Mouse (Mus musculus) MEL (cell line): ENCODE data around the gene Nyap1. TPM values are rescaled to one million over a fixed set of nuclear protein-coding genes. Genes with fewer than 3 reads are reported as not detected.
A peak's percentile ranks its signal among the peaks of the same experiment; 100 is the strongest.

Source experiments
- DNase-seq: peaks from one replicate; pipeline ENCODE4 v3.0.0; 2011; ENCODE audit warnings: low read depth, low spot score
- H3K27ac ChIP-seq: 2 replicates; pipeline ENCODE4 v1.5.1; 2012; ENCODE audit warnings: low read depth, mild to moderate bottlenecking, control low read depth, low read length, moderate library complexity; ENCODE audit not compliant: control insufficient read depth
- H3K27me3 ChIP-seq, 2 experiments: fragments of 150-350 bp in 1 of 2; sonication (generic) in 1 of 2; 2 replicates each; pipeline ENCODE4 v1.6.1; 2012; ENCODE audit warnings: low read length in 2 of 2, mild to moderate bottlenecking in 2 of 2, improper control_type of control experiment in 1 of 2, moderate library complexity in 1 of 2; ENCODE audit not compliant: insufficient read depth in 2 of 2, control insufficient read depth in 1 of 2
- H3K36me3 ChIP-seq, 2 experiments: 2 replicates each; pipeline ENCODE4 v1.6.1; 2012 to 2014; ENCODE audit warnings: low read length in 2 of 2, improper control_type of control experiment in 1 of 2, inconsistent platforms in 1 of 2, mild to moderate bottlenecking in 1 of 2; ENCODE audit not compliant: insufficient read depth in 2 of 2, control insufficient read depth in 1 of 2
- H3K4me1 ChIP-seq, 2 experiments: fragments of 150-350 bp in 1 of 2; sonication (generic) in 1 of 2; 2 replicates each; pipeline ENCODE4 v1.6.1; 2012; ENCODE audit warnings: low read length in 2 of 2, improper control_type of control experiment in 1 of 2, mild to moderate bottlenecking in 1 of 2; ENCODE audit not compliant: insufficient read depth in 2 of 2, control insufficient read depth in 1 of 2
- H3K4me3 ChIP-seq, 2 experiments: fragments of 150-350 bp in 1 of 2; sonication (generic) in 1 of 2; 2 replicates each; pipeline ENCODE4 v1.5.1; 2012; ENCODE audit warnings: low read depth in 2 of 2, low read length in 2 of 2, mild to moderate bottlenecking in 2 of 2, moderate library complexity in 2 of 2, control low read depth in 1 of 2, improper control_type of control experiment in 1 of 2; ENCODE audit not compliant: control insufficient read depth in 1 of 2, insufficient read depth in 1 of 2
- H3K79me2 ChIP-seq: 2 replicates; pipeline ENCODE4 v1.6.1; 2012; ENCODE audit warnings: mild to moderate bottlenecking, low read length, moderate library complexity; ENCODE audit not compliant: control insufficient read depth, poor library complexity, insufficient read depth
- H3K9ac ChIP-seq: 2 replicates; pipeline ENCODE4 v1.6.1; 2012; ENCODE audit warnings: low read depth, mild to moderate bottlenecking, control low read depth, low read length, moderate library complexity; ENCODE audit not compliant: control insufficient read depth, poor library complexity, severe bottlenecking
- H3K9me3 ChIP-seq: fragments of 150-350 bp; sonication (generic); replicated peaks from 2 replicates; pipeline ENCODE4 v1.6.1; 2012; ENCODE audit warnings: mild to moderate bottlenecking, low read length, improper control_type of control experiment, moderate library complexity; ENCODE audit not compliant: insufficient read depth
- ELF1 ChIP-seq: IDR thresholded peaks from 2 replicates; pipeline ENCODE4 v1.6.1; 2014; ENCODE audit warnings: low read depth, mild to moderate bottlenecking, inconsistent platforms, low read length, improper control_type of control experiment, moderate library complexity
- EP300 ChIP-seq, 2 experiments: IDR thresholded peaks; 2 replicates each; pipeline ENCODE4 v1.6.1; 2011; ENCODE audit warnings: improper control_type of control experiment in 2 of 2, low read length in 2 of 2, low read depth in 1 of 2, mild to moderate bottlenecking in 1 of 2
- GABPA ChIP-seq: IDR thresholded peaks from 2 replicates; pipeline ENCODE4 v1.6.1; 2012; ENCODE audit warnings: low read depth, mild to moderate bottlenecking, inconsistent platforms, low read length, improper control_type of control experiment, moderate library complexity
- JUND ChIP-seq: IDR thresholded peaks from 2 replicates; pipeline ENCODE4 v1.6.1; 2011; ENCODE audit warnings: low read depth, mild to moderate bottlenecking, improper control_type of control experiment, low read length
- KAT2A ChIP-seq: conservative IDR thresholded peaks from 2 replicates; pipeline ENCODE4 v1.6.1; 2012; ENCODE audit warnings: low read depth, low read length, improper control_type of control experiment, inconsistent platforms
- MAFK ChIP-seq: IDR thresholded peaks from 2 replicates; pipeline ENCODE4 v1.6.1; 2011; ENCODE audit warnings: low read depth, mild to moderate bottlenecking, low read length, improper control_type of control experiment, borderline replicate concordance
- MXI1 ChIP-seq: IDR thresholded peaks from 2 replicates; pipeline ENCODE4 v1.6.1; 2011; ENCODE audit warnings: mild to moderate bottlenecking, low read depth, low read length, improper control_type of control experiment
- MYB ChIP-seq: IDR thresholded peaks from 2 replicates; pipeline ENCODE4 v1.6.1; 2011; ENCODE audit warnings: mild to moderate bottlenecking, low read depth, low read length, improper control_type of control experiment
- POLR2AphosphoS5 ChIP-seq: IDR thresholded peaks from 2 replicates; pipeline ENCODE4 v1.6.1; 2012; ENCODE audit warnings: low read depth, borderline replicate concordance, mild to moderate bottlenecking, inconsistent platforms, low read length, moderate library complexity, mixed read lengths
- RAD21 ChIP-seq: IDR thresholded peaks from 2 replicates; pipeline ENCODE4 v1.6.1; 2011; ENCODE audit warnings: mild to moderate bottlenecking, low read depth, low read length, improper control_type of control experiment
- RCOR1 ChIP-seq: IDR thresholded peaks from 2 replicates; pipeline ENCODE4 v1.6.1; 2012; ENCODE audit warnings: low read depth, mild to moderate bottlenecking, inconsistent platforms, low read length, improper control_type of control experiment
- TBP ChIP-seq: IDR thresholded peaks from 2 replicates; pipeline ENCODE4 v1.8.0; 2011; ENCODE audit warnings: low read depth, low read length, improper control_type of control experiment
- UBTF ChIP-seq: IDR thresholded peaks from 2 replicates; pipeline ENCODE4 v1.6.1; 2012; ENCODE audit warnings: low read depth, mild to moderate bottlenecking, inconsistent platforms, low read length, improper control_type of control experiment, moderate library complexity, borderline replicate concordance; ENCODE audit not compliant: insufficient read depth
- ZMIZ1 ChIP-seq: IDR thresholded peaks from 2 replicates; pipeline ENCODE4 v1.6.1; 2012; ENCODE audit warnings: low read depth, mild to moderate bottlenecking, inconsistent platforms, low read length, improper control_type of control experiment, moderate library complexity
- ZNF384 ChIP-seq: IDR thresholded peaks from 2 replicates; pipeline ENCODE4 v1.6.1; 2012; ENCODE audit warnings: low read depth, mild to moderate bottlenecking, inconsistent platforms, low read length, improper control_type of control experiment
- polyA plus RNA-seq, 2 experiments: library from polyadenylated mRNA; stranded (reverse) in 1 of 2; unstranded in 1 of 2; fragments of >175 nt in 1 of 2; fragments of >200 nt in 1 of 2; gene quantifications; 2 replicates each; pipeline versions ENCODE4 v1.2.1 to v1.2.4; 2012; ENCODE audit warnings: low replicate concordance in 2 of 2, low read depth in 1 of 2; ENCODE audit not compliant: insufficient read length in 2 of 2, insufficient read depth in 1 of 2, missing spikeins in 1 of 2
- total RNA-seq: library from RNA; depleted of rRNA; stranded (reverse); fragments of 300-350 nt; gene quantifications from 2 replicates; pipeline ENCODE4 v1.2.3, GENCODE M21; 2012

The Nyap1 gene
- total and polyA plus RNA-seq, 3 experiments = 0.39 to 1.1 TPM; not detected in 1

DNA sequence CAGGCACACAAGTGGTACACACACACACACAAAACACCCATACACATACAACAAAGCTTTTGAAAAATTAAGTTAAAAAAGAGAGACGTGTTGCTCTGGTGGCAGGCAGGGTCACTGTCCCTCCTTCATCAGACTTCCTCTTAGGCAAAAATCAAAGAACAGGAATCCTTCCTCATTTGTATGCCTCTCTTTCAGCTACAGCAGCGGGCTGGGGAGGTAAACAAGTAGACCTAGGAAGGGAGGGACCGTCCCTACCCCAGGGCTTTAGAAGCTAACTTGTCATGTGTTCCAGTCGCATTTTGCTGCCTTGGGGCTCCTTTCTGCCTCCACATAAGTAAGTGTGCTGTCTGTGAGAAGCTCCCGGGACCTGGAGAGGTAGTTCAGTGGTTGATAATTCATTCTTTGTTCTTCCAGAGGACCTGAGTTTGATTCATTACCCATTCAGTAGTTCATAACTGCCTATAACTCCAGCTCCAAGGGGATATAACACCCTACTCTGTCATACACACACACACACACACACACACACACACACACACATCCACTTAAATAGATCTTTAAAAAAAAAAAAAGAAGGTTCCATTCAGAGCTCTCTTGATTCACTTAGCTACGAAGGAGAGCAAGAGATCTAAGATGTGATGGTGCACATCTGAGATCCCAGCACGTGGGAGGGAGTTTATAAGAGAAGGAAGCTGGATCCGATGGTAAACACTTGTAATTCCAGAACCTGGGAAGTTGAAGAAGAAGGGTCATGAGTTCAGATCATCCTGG, 23.2 kb downstream of the Nyap1 start:
- H3K4me3 ChIP-seq = peak overlapping the region; percentile 60 to 71
- peak; percentile 18 for TF ChIP-seq MXI1
- 0 out of 2 replicates have a peak, but pooled peaks have one; percentile 36 for TF ChIP-seq ELF1
- no peak for TF ChIP-seq UBTF
- TF ChIP-seq ZNF384 = peak; percentile 74
- no peak for TF ChIP-seq MAFK
- no peak for TF ChIP-seq ZMIZ1
- TF ChIP-seq RAD21 = no peak
- no peak for TF ChIP-seq KAT2A
- TF ChIP-seq RCOR1 = peak; percentile 70
- TF ChIP-seq TBP = peak; percentile 74; the same call in 1 of the 2 replicates
- TF ChIP-seq EP300 (IDR thresholded peaks at IDR 0.05; ENCODE audit: low read depth in 1 of 2, low read length in 2 of 2) = 0 out of 4 replicates have a peak, but pooled peaks have one; percentile 4 to 30
- TF ChIP-seq POLR2AphosphoS5 = no peak
- TF ChIP-seq, all 39 proteins: peak for 6
- Histone ChIP-seq H3K9ac (peak overlapping the region; percentile 51), H3K27ac (peak overlapping the region; percentile 8), H3K9me3 (no peaks in the 10 kb centered on the region), H3K4me1 (peaks cover 5 to 16% of the 10 kb centered on the region in 2 experiments), H3K27me3 (no peaks in the 10 kb centered on the region), H3K36me3 (peaks cover 0 to 9% of the 10 kb centered on the region in 2 experiments; a peak in 2 of 4 replicates), H3K79me2 (no peaks in the 10 kb centered on the region)
- peak; percentile 68 for DNase-seq

DNA sequence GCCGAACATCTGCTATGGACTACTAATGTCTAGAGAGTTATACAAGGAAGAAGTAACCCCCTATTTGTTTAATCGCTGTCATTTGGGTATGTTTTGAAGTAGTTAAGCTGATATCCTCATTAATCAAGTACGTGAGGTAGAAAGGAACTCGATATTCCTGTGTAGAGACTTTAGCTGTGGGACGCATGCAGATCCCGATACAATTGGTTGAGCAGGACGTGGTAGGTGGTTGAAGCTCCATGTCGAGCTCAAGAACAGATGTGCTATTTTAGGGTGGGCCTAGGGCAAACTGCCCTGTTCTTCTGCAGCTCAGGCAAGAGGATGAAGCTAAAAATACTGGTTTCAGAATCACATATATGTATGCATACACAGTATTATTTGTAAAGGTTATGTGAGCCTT, 25.7 kb downstream of the Nyap1 start:
- peaks cover 5 to 14% of the 10 kb centered on the region in 2 experiments for H3K4me1 ChIP-seq

More for the DNA sequence above, 25.7 kb downstream of the Nyap1 start:
- Histone ChIP-seq H3K4me3 (no peak overlapping the region), H3K79me2 (no peaks in the 10 kb centered on the region), H3K27ac (no peak overlapping the region), H3K9ac (no peak overlapping the region), H3K9me3 (no peaks in the 10 kb centered on the region), H3K27me3 (no peaks in the 10 kb centered on the region), H3K36me3 (peaks cover 0 to 8% of the 10 kb centered on the region in 2 experiments; a peak in 2 of 4 replicates)
- TF ChIP-seq UBTF (no peak), GABPA (no peak), ELF1 (no peak), RAD21 (no peak), JUND (no peak), MYB (no peak), ZMIZ1 (no peak), ZNF384 (no peak), RCOR1 (no peak)
- no peak for DNase-seq
